Mouse (Mus musculus): ENCODE results near the gene 2310061I04Rik. TPM values are rescaled to one million over a fixed set of nuclear protein-coding genes. Genes with fewer than 3 reads are reported as not detected.
A peak's percentile ranks its signal among the peaks of the same experiment; 100 is the strongest.

2310061I04Rik gene
- total and polyA plus RNA-seq, 3 experiments = 3.1 to 163 (median 32.7) TPM

GRCm38 (mm10) chr17:35909919-35910369 lies 12.7 kb upstream of the 2310061I04Rik start, which contains the start of gene Atat1:
Atat1 (minus strand) TSS chr17:35910075.
- Histone ChIP-seq H3K27me3 (ENCODE audit: insufficient read depth, low read length) (no peaks in the 10 kb centered on the region), H3K36me3 (replicated peaks) (peaks cover 86% of the 10 kb centered on the region), H3K9me3 (replicated peaks) (no peaks in the 10 kb centered on the region), H3K4me3 (ENCODE audit: low read depth, low read length) (peak within 1 kb of the TSS; percentile 80), H3K4me1 (ENCODE audit: insufficient read depth, low read depth, low read length) (peaks cover 62% of the 10 kb centered on the region)
- peak; percentile 77 for DNase-seq (ENCODE audit: low spot score)
- peak; percentile 81 for ATAC-seq (ENCODE audit: extremely low read depth, insufficient number of reproducible peaks, low FRiP score, poor library complexity, severe bottlenecking)
- TF ChIP-seq TAL1 (conservative IDR thresholded peaks at IDR 0.05; ENCODE audit: low read depth, low read length) (no peak), GATA1 (IDR thresholded peaks at IDR 0.05; ENCODE audit: borderline replicate concordance, low read length) (no peak), CTCF (IDR thresholded peaks at IDR 0.05; ENCODE audit: low read depth, low read length) (no peak), GATA2 (IDR thresholded peaks at IDR 0.05; ENCODE audit: borderline replicate concordance, low read depth, low read length) (no peak), POLR2AphosphoS5 (IDR thresholded peaks at IDR 0.05; ENCODE audit: insufficient replicate concordance, low read depth, low read length) (no peak)

GRCm38 (mm10) chr17:35909186-35909918 lies 12.1 kb upstream of the 2310061I04Rik start:
- no peaks in the 10 kb centered on the region for H3K27me3 ChIP-seq (ENCODE audit: insufficient read depth, low read length)

GRCm38 (mm10) chr17:35907609-35908008 lies 10.4 kb upstream of the 2310061I04Rik start:
- H3K9me3 ChIP-seq (replicated peaks) = no peaks in the 10 kb centered on the region
- ATAC-seq (ENCODE audit: extremely low read depth, insufficient number of reproducible peaks, low FRiP score, poor library complexity, severe bottlenecking) (no peak), DNase-seq (ENCODE audit: low spot score) (no peak)
- peaks cover 85% of the 10 kb centered on the region for H3K36me3 ChIP-seq (replicated peaks)
- H3K4me3 ChIP-seq (ENCODE audit: low read depth, low read length) = no peak overlapping the region
- TF ChIP-seq GATA2 (IDR thresholded peaks at IDR 0.05; ENCODE audit: borderline replicate concordance, low read depth, low read length) = no peak
- TF ChIP-seq CTCF (IDR thresholded peaks at IDR 0.05; ENCODE audit: low read depth, low read length) = no peak
- no peak for TF ChIP-seq GATA1 (IDR thresholded peaks at IDR 0.05; ENCODE audit: borderline replicate concordance, low read length)
- TF ChIP-seq TAL1 (conservative IDR thresholded peaks at IDR 0.05; ENCODE audit: low read depth, low read length) = no peak
- TF ChIP-seq POLR2AphosphoS5 (IDR thresholded peaks at IDR 0.05; ENCODE audit: insufficient replicate concordance, low read depth, low read length) = no peak
- no peaks in the 10 kb centered on the region for H3K27me3 ChIP-seq (ENCODE audit: insufficient read depth, low read length)
- peaks cover 49% of the 10 kb centered on the region for H3K4me1 ChIP-seq (ENCODE audit: insufficient read depth, low read depth, low read length)

More at GRCm38 (mm10) chr17:35909186-35909918, 12.1 kb upstream of the 2310061I04Rik start:
- no peak for TF ChIP-seq CTCF (IDR thresholded peaks at IDR 0.05; ENCODE audit: low read depth, low read length)
- TF ChIP-seq GATA2 (IDR thresholded peaks at IDR 0.05; ENCODE audit: borderline replicate concordance, low read depth, low read length) = no peak
- no peak for TF ChIP-seq GATA1 (IDR thresholded peaks at IDR 0.05; ENCODE audit: borderline replicate concordance, low read length)
- TF ChIP-seq TAL1 (conservative IDR thresholded peaks at IDR 0.05; ENCODE audit: low read depth, low read length) = no peak
- no peak; the same call in 1 of the 2 replicates for TF ChIP-seq POLR2AphosphoS5 (IDR thresholded peaks at IDR 0.05; ENCODE audit: insufficient replicate concordance, low read depth, low read length)
- peaks cover 57% of the 10 kb centered on the region for H3K4me1 ChIP-seq (ENCODE audit: insufficient read depth, low read depth, low read length)
- DNase-seq (ENCODE audit: low spot score) (no peak), ATAC-seq (ENCODE audit: extremely low read depth, insufficient number of reproducible peaks, low FRiP score, poor library complexity, severe bottlenecking) (no peak)
- peaks cover 84% of the 10 kb centered on the region for H3K36me3 ChIP-seq (replicated peaks)
- H3K9me3 ChIP-seq (replicated peaks) = no peaks in the 10 kb centered on the region
- peak overlapping the region; percentile 80 for H3K4me3 ChIP-seq (ENCODE audit: low read depth, low read length)

- no peak for TF ChIP-seq TAL1 (conservative IDR thresholded peaks at IDR 0.05; ENCODE audit: low read depth, low read length)
- no peak for TF ChIP-seq GATA2 (IDR thresholded peaks at IDR 0.05; ENCODE audit: borderline replicate concordance, low read depth, low read length)
- TF ChIP-seq CTCF (IDR thresholded peaks at IDR 0.05; ENCODE audit: low read depth, low read length) = no peak
- no peak for TF ChIP-seq GATA1 (IDR thresholded peaks at IDR 0.05; ENCODE audit: borderline replicate concordance, low read length)
- no peak for TF ChIP-seq POLR2AphosphoS5 (IDR thresholded peaks at IDR 0.05; ENCODE audit: insufficient replicate concordance, low read depth, low read length)
- H3K27me3 ChIP-seq (ENCODE audit: insufficient read depth, low read length) = no peaks in the 10 kb centered on the region
- H3K9me3 ChIP-seq (replicated peaks) = no peaks in the 10 kb centered on the region
- no peak for ATAC-seq (ENCODE audit: extremely low read depth, insufficient number of reproducible peaks, low FRiP score, poor library complexity, severe bottlenecking)
- H3K36me3 ChIP-seq (replicated peaks) = peaks cover 81% of the 10 kb centered on the region
- H3K4me1 ChIP-seq (ENCODE audit: insufficient read depth, low read depth, low read length) = peaks cover 50% of the 10 kb centered on the region
- no peak overlapping the region for H3K4me3 ChIP-seq (ENCODE audit: low read depth, low read length)
- DNase-seq (ENCODE audit: low spot score) = no peak
These were observed 8.4 kb upstream of the 2310061I04Rik start for GRCm38 (mm10) chr17:35905587-35905986.

GRCm38 (mm10) chr17:35903992-35904355 lies 6.7 kb upstream of the 2310061I04Rik start:
- ATAC-seq (ENCODE audit: extremely low read depth, insufficient number of reproducible peaks, low FRiP score, poor library complexity, severe bottlenecking) (no peak), DNase-seq (ENCODE audit: low spot score) (no peak)
- TF ChIP-seq POLR2AphosphoS5 (IDR thresholded peaks at IDR 0.05; ENCODE audit: insufficient replicate concordance, low read depth, low read length) (no peak), TAL1 (conservative IDR thresholded peaks at IDR 0.05; ENCODE audit: low read depth, low read length) (no peak), GATA2 (IDR thresholded peaks at IDR 0.05; ENCODE audit: borderline replicate concordance, low read depth, low read length) (no peak), GATA1 (IDR thresholded peaks at IDR 0.05; ENCODE audit: borderline replicate concordance, low read length) (no peak), CTCF (IDR thresholded peaks at IDR 0.05; ENCODE audit: low read depth, low read length) (no peak)

GRCm38 (mm10) chr17:35903343-35903991 lies 6.2 kb upstream of the 2310061I04Rik start:
- H3K27me3 ChIP-seq (ENCODE audit: insufficient read depth, low read length) = no peaks in the 10 kb centered on the region
- ATAC-seq (ENCODE audit: extremely low read depth, insufficient number of reproducible peaks, low FRiP score, poor library complexity, severe bottlenecking) = no peak
- H3K4me1 ChIP-seq (ENCODE audit: insufficient read depth, low read depth, low read length) = peaks cover 41% of the 10 kb centered on the region
- TF ChIP-seq GATA2 (IDR thresholded peaks at IDR 0.05; ENCODE audit: borderline replicate concordance, low read depth, low read length) (no peak), CTCF (IDR thresholded peaks at IDR 0.05; ENCODE audit: low read depth, low read length) (no peak), TAL1 (conservative IDR thresholded peaks at IDR 0.05; ENCODE audit: low read depth, low read length) (no peak), POLR2AphosphoS5 (IDR thresholded peaks at IDR 0.05; ENCODE audit: insufficient replicate concordance, low read depth, low read length) (no peak), GATA1 (IDR thresholded peaks at IDR 0.05; ENCODE audit: borderline replicate concordance, low read length) (no peak)
- H3K4me3 ChIP-seq (ENCODE audit: low read depth, low read length) = no peak overlapping the region
- no peak for DNase-seq (ENCODE audit: low spot score)
- peaks cover 80% of the 10 kb centered on the region for H3K36me3 ChIP-seq (replicated peaks)
- no peaks in the 10 kb centered on the region for H3K9me3 ChIP-seq (replicated peaks)

More at GRCm38 (mm10) chr17:35903992-35904355, 6.7 kb upstream of the 2310061I04Rik start:
- peaks cover 84% of the 10 kb centered on the region for H3K36me3 ChIP-seq (replicated peaks)
- no peaks in the 10 kb centered on the region for H3K9me3 ChIP-seq (replicated peaks)
- H3K27me3 ChIP-seq (ENCODE audit: insufficient read depth, low read length) = no peaks in the 10 kb centered on the region
- H3K4me3 ChIP-seq (ENCODE audit: low read depth, low read length) = no peak overlapping the region
- H3K4me1 ChIP-seq (ENCODE audit: insufficient read depth, low read depth, low read length) = peaks cover 45% of the 10 kb centered on the region

Measured in G1E (cell line).